Mouse (Mus musculus) CD4-positive naive resting alpha-beta T cell, adult 76 days (primary cell): ENCODE data around the gene Zfp27. TPM values are rescaled to one million over a fixed set of nuclear protein-coding genes. Genes with fewer than 3 reads are reported as not detected.

Experiments used
- total RNA-seq: library from RNA; stranded (reverse); gene quantifications from one replicate; pipeline ENCODE4 v1.2.4, GENCODE M21; 2023

The Zfp27 gene
- total RNA-seq = 6.3 TPM

DNA sequence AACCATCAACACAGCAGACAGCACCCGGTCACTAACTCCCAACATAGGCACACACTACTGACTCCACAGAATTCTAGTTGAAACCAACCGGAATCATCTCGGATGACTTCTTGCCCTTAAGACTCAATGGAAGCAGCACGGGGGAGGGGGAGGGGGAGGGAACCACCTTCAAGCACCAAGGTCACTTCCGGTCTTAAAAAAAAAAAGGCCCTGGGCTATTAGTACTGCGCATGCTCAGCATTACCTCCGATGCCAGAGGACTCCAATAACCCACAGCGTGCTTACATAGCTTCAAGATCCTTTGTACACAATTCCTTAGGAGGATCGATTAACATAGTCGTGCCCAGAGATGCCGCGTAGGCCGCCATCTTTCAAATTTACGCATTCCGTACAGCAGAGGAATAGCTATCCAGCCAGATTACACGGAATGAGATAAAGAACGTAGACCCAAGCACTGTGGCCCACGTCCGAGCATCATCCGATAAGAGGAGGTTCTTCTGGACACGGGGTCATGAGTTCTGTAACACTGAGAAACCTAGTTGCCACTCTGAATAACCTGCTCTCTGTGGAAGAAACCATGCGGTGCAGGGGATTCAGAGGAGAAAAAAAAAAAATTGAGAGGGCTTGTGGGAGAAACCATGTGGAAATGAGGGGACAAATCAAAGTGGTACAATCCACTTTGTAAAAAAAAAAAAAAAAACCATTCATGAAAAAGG is at the start of gene Zfp27:
TSS of gene Zfp27 (minus strand) at position 607 of the 716 bp plus-strand sequence.

GRCm38 (mm10) chr7:29953513-29954401 is 47.4 kb upstream of the Zfp27 start, which contains the start of gene Zfp74:
Gene Zfp74 (minus strand): TSS chr7:29954089.

DNA sequence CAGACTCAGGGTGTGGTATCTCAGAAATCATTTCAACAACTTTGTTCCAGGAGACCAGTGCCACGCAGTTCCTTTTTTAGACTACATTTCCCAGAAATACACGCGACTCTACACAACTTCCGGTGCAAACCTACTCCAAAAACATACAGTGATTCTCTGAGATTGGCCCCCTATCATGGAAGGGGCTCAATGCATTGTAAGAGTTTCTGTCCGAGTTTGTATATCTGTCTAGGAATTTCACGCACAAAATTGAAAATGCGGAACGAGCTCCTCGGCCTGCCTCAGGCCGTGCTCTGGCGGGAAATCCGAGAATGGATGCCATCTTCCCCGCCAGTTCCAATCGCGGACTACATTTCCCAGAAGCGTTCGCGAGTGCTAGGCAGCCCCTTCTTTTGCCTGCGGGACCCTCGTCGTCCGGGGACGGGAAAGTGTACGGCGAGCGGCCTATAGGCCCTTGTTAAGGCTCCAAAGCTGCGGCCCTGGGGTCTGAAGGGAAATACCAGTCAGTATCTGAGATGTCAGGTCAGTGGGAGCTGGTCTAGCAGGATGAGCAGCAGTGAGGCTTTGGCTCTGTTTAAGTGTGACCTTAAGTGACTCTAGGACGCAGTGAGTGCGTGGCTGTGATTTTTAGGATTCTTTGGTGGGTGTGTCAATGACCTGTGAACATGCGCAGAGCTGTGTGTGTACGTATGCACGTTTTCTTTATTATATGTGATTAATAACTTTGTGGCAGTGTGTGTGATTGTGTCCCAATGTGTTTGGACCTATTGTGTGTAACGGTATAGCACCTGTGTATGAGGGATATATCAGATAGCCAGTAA is 2.0 kb upstream of the Zfp27 start, which contains the start of gene Zfp383:
TSS of gene Zfp383 (plus strand) at position 94 of the 821 bp plus-strand sequence.

GRCm38 (mm10) chr7:29859532-29860517 is 46.5 kb downstream of the Zfp27 start, which contains the start of gene Zfp420:
Gene Zfp420 (plus strand): TSS chr7:29859979.

DNA sequence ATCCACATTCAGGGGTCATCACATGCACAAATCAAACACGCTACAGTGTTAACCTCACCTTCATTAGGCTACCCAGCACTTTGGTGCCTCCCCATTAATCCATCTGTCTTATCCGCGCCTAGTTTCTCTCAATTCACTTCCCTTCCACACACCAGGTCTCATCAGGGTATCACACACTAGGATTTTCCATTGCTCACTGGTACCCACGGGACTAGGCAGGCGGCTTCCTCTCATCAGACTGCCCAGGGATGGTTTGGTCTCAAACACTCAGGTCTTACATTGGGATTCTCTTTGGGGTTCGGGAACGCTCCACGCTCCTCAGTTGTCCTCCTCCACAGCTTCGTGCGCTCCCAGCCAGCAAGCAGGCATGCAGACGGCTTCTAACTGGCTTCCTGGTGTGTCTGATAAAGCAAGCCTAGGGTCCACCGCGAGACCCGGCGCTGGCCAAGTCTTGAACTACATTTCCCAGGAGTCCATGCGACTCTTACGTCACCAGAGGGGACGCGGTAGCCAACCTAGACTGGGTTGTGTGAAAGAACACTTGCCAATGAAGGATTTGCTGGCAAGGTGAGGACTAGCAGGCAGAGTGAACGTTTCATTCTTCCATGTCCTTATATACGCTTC is 53.0 kb downstream of the Zfp27 start, which contains the start of gene Zfp940:
TSS of gene Zfp940 (minus strand) at position 451 of the 624 bp plus-strand sequence.

Other genes with a start within 250 kb of the Zfp27 start
- gene Catsperg2, start 179.5 kb downstream of the Zfp27 start, total RNA-seq = not detected
- gene Zfp84, start 138.0 kb downstream of the Zfp27 start, total RNA-seq = 15.4 TPM
- 0.29 TPM for gene Zfp30, start 122.6 kb downstream of the Zfp27 start, total RNA-seq
- 7.6 TPM for gene Zfp790, start 90.5 kb downstream of the Zfp27 start, total RNA-seq
- 8.1 TPM for gene Zfp940, start 52.9 kb downstream of the Zfp27 start, total RNA-seq
- gene Zfp420, start 46.6 kb downstream of the Zfp27 start, total RNA-seq = 22.0 TPM
- 1.6 TPM for gene Zfp383, start 1.7 kb upstream of the Zfp27 start, total RNA-seq
- 8.1 TPM for gene Zfp74, start 47.5 kb upstream of the Zfp27 start, total RNA-seq
- 12.8 TPM for gene Zfp568, start 77.4 kb upstream of the Zfp27 start, total RNA-seq
- 2.0 TPM for gene Zfp14, start 144.8 kb upstream of the Zfp27 start, total RNA-seq
- 4.0 TPM for gene Zfp82, start 166.3 kb upstream of the Zfp27 start, total RNA-seq
- gene Gm26920, start 183.8 kb upstream of the Zfp27 start, total RNA-seq = not detected
- gene Zfp566, start 184.0 kb upstream of the Zfp27 start, total RNA-seq = 9.0 TPM
- gene Zfp260, start 188.2 kb upstream of the Zfp27 start, total RNA-seq = 55.2 TPM
- 5.2 TPM for gene Zfp382, start 215.4 kb upstream of the Zfp27 start, total RNA-seq